Mouse (Mus musculus) bone marrow, adult 2 months (tissue): ENCODE measurements around the gene Taar2. TPM values are rescaled to one million over a fixed set of nuclear protein-coding genes. Genes with fewer than 3 reads are reported as not detected.

ENCODE experiments used
- H3K27ac ChIP-seq: fragments of 200-500 bp; 2 replicates; pipeline ENCODE4 v1.5.1; 2012; ENCODE audit warnings: low read depth, mild to moderate bottlenecking, control low read depth, inconsistent platforms, low read length; ENCODE audit not compliant: control insufficient read depth, poor library complexity, insufficient read depth
- H3K4me1 ChIP-seq: fragments of 200-500 bp; 2 replicates; pipeline ENCODE4 v1.6.1; 2011; ENCODE audit warnings: low read length; ENCODE audit not compliant: control insufficient read depth, insufficient read depth
- H3K4me3 ChIP-seq: fragments of 200-500 bp; replicated peaks from 2 replicates; pipeline ENCODE3; 2011; ENCODE audit warnings: mild to moderate bottlenecking, low read depth, low read length, control low read depth; ENCODE audit not compliant: control insufficient read depth
- CTCF ChIP-seq: fragments of 200-500 bp; IDR thresholded peaks from 2 replicates; pipeline ENCODE4 v1.5.1; 2011; ENCODE audit warnings: low read length, control low read depth; ENCODE audit not compliant: control insufficient read depth, insufficient read depth
- POLR2A ChIP-seq: fragments of 200-500 bp; IDR thresholded peaks from 2 replicates; pipeline ENCODE4 v1.6.1; 2011; ENCODE audit warnings: low read depth, mild to moderate bottlenecking, control low read depth, low read length, borderline replicate concordance; ENCODE audit not compliant: control insufficient read depth
- WGBS: fragments of 180-500 bp; shearing (Covaris S2); methylation state at CpG from one replicate; pipeline ENCODE4 v1.1.7; 2018; 5-methylcytosine and 5-hydroxymethylcytosine counted together
- polyA plus RNA-seq: library from polyadenylated mRNA; stranded (reverse); fragments of >200 nt; gene quantifications from 2 replicates; pipeline ENCODE4 v1.2.4, GENCODE M21; 2011; ENCODE audit warnings: low replicate concordance; ENCODE audit not compliant: missing spikeins, insufficient read depth, insufficient read length

Taar2 gene
- polyA plus RNA-seq, 1 experiment: not detected

DNA sequence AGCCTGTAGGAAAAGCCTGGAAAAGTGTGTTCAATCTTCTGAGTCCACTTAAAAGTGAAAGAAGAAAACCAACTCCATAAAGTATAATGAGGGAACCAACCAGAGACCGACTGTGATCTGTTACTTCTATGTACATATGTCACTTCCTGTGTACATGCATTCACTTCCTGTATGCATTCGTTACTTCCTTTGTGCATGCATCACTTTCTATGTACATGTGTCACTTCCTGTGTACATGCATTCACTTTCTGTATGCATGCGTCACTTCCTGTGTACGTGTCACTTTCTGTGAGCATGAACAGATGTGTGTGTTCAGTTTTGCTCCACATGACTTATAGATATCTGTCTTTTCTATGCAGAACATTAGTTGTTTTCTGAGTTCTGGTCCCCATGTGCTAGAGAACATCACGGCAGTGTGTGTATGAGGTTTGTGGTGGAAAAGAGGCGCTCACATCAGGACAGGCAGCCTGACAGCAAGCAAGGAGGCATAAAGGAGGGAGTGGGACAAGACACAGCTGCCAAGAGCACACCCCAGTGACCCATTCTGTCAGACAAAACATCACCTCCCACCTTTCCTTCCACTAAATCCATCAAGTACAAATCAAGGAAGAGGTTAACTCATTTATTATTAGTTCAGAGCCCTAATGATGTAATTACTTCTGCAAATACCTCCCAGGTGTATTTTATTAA lies 26.7 kb downstream of the Taar2 start:
- no peak overlapping the region for H3K4me3 ChIP-seq
- no peak overlapping the region for H3K27ac ChIP-seq
- WGBS: 81% methylated on average over 6 of the region's 6 CpGs
- TF ChIP-seq POLR2A: no peak
- no peaks in the 10 kb centered on the region for H3K4me1 ChIP-seq

DNA sequence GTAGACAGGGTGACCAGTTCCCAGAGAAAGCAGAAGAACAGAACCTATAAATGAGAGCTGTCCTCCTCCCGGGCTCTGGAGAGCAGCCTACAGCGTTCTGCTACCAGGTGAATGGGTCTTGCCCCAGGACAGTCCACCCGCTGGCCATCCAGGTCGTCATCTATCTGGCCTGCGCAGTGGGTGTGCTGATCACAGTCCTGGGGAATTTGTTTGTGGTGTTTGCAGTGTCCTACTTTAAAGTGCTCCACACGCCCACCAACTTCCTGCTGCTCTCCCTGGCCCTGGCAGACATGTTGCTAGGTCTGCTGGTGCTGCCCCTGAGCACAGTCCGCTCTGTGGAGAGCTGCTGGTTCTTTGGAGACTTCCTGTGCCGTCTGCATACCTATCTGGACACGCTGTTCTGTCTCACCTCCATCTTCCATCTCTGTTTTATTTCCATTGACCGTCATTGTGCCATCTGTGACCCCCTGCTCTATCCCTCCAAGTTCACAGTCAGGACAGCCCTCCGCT lies 32.3 kb downstream of the Taar2 start, which contains the start of gene Taar5:
Taar5 (plus strand) TSS at position 51 of the 510 bp plus-strand sequence.
- no peak within 1 kb of the TSS for H3K27ac ChIP-seq
- WGBS: 79% methylated on average over 11 of the region's 11 CpGs
- no peak within 1 kb of the TSS for H3K4me3 ChIP-seq
- no peak for TF ChIP-seq CTCF
- no peaks in the 10 kb centered on the region for H3K4me1 ChIP-seq

DNA sequence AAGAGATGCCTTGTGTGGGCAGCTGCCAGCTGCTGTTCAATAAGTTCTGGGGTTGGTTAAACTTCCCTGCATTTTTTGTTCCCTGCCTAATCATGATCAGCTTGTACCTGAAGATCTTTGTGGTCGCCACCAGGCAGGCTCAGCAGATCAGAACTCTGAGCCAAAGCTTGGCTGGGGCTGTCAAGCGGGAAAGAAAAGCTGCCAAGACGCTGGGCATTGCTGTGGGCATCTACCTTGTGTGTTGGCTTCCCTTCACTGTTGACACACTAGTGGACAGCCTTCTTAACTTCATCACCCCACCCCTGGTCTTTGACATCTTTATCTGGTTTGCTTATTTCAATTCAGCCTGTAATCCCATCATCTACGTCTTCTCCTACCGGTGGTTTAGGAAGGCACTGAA lies 32.9 kb downstream of the Taar2 start:
- Histone ChIP-seq H3K4me1 (no peaks in the 10 kb centered on the region), H3K4me3 (no peak overlapping the region), H3K27ac (no peak overlapping the region)
- TF ChIP-seq CTCF (no peak), POLR2A (no peak)
- WGBS: 78% methylated on average over 5 of the region's 5 CpGs

DNA sequence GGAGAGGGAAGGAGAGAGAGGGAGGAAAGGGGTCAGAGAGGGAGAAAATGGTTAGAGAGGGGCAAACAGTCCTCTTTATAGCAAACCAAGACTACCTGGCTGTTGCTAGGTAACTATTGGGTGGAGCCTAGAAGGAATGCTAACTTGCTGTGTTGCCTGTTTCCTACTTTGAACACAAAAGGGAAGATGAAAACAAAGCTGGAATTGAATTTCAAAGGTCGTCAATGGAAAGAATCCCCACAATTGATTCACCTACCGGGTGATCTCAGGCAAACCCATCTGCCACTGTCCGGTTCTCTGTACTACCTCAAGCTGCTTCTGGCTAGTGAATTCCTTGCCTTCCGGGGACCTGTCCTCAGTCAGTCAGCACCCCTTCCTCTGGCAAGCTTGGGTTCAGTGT lies 39.6 kb downstream of the Taar2 start:
- H3K4me1 ChIP-seq: no peaks in the 10 kb centered on the region
- H3K4me3 ChIP-seq: no peak overlapping the region
- 80% methylated on average over 4 of the region's 4 CpGs for WGBS
- no peak overlapping the region for H3K27ac ChIP-seq
- TF ChIP-seq CTCF: no peak
- TF ChIP-seq POLR2A: no peak

DNA sequence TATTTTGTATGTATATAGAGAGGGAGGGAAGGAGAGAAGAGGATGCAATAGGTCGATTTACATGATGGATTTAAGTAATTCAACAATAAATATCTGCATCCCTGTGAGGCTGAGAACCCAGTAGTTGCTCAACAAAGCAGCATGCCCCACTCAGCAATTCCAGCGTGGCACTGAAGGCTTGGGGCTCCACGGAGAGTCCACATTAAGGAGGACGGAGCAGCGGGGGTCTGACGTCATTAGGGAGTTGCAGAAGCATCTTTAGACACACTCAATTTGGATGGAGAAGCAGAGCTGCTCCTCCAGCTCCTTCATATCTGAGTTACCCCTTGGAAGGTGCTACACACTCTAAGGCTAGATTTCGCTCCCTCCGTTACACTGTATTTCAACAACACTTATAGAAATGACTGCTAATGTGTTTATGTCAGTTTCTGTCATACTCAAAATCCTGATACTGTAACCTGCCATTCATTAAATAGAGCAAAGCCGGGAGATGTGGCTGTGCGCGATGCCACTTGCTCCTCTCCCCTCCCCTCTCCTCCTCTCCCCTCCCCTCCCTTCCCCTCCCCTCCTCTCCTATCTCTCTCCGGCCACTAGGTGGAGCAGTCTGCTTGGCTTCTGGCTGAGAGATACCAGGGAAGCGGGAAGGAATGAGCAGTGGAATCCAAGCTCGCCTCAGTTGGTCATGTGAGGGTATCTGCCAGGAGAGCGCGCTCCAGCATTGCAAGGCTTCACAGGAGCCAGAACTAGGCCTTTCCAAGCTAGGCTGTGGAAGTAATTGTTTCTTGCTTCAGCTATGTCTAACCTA lies 40.7 kb downstream of the Taar2 start:
- no peak overlapping the region for H3K4me3 ChIP-seq
- TF ChIP-seq POLR2A (no peak), CTCF (peak; percentile 67)
- H3K4me1 ChIP-seq: no peaks in the 10 kb centered on the region
- H3K27ac ChIP-seq: no peak overlapping the region
- WGBS: 42% methylated on average over 16 of the region's 16 CpGs

DNA sequence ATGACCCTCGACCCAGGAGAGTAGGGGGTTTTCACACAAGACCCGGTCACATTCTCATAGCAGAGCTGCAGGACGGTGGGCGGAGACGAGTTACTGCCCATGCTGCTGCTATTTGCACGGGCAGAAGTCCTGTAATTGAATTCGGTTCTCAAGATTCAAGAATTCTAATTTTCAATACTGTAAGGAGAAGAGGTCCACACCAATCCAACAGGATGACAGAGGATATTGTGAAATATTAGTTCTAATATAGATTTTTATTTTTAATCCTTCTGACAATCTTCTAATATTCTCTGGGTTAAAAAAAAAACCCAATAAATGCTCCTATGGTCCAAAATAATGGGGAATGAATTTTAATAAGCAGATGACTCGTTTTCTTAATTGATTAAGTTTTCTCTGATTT lies 47.2 kb downstream of the Taar2 start, which contains the start of gene Taar6:
Taar6 (minus strand) TSS at position 101 of the 400 bp plus-strand sequence.
- TF ChIP-seq POLR2A (no peak), CTCF (no peak)
- WGBS: 82% methylated on average over 8 of the region's 8 CpGs

DNA sequence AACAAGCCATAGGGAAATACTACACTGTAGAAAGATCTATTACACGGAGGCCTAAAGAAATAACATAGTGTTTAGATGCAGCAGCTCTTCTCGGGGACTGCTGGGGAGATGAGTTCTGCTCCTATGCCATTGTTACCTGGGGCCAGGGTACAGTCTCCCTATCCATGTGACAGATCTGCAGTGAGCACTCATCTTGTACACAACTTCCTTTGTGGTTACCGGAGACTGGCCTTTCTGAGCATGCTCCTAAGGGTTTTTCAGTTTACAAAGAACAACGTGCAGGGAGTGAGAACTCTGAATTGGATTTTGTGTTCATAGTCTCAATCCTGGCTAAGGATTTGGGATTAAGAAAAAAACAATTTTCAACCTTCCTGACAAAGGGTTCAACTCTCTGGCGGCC lies 48.0 kb downstream of the Taar2 start:
- H3K4me3 ChIP-seq: no peak overlapping the region
- H3K4me1 ChIP-seq: no peaks in the 10 kb centered on the region
- TF ChIP-seq CTCF (no peak), POLR2A (no peak)
- WGBS: 20% methylated on average over 5 of the region's 5 CpGs
- H3K27ac ChIP-seq: no peak overlapping the region

More for the DNA sequence above, 47.2 kb downstream of the Taar2 start, which contains the start of gene Taar6:
- Histone ChIP-seq H3K27ac (no peak within 1 kb of the TSS), H3K4me3 (no peak within 1 kb of the TSS), H3K4me1 (no peaks in the 10 kb centered on the region)

Other genes with a start within 250 kb of the Taar2 start
- 508 and 643 TPM in 2 replicates for gene Rps12, start 151.3 kb upstream of the Taar2 start, polyA plus RNA-seq
- gene Slc18b1, start 141.6 kb upstream of the Taar2 start, polyA plus RNA-seq: 12.6 TPM in 1 of 2 replicates, not detected in the other
- gene Vnn3, start 87.1 kb upstream of the Taar2 start, polyA plus RNA-seq: 1.3 and 4.7 TPM in 2 replicates
- not detected in 2 replicates for gene Vnn1, start 43.9 kb upstream of the Taar2 start, polyA plus RNA-seq
- not detected in 2 replicates for gene Taar1, start 18.2 kb upstream of the Taar2 start, polyA plus RNA-seq
- gene Taar3, start 11.0 kb downstream of the Taar2 start, polyA plus RNA-seq: not detected in 2 replicates
- not detected in 2 replicates for gene Taar4, start 21.9 kb downstream of the Taar2 start, polyA plus RNA-seq
- gene Taar5, start 32.1 kb downstream of the Taar2 start, polyA plus RNA-seq: not detected in 2 replicates
- not detected in 2 replicates for gene Taar6, start 47.1 kb downstream of the Taar2 start, polyA plus RNA-seq
- gene Taar7a, start 54.9 kb downstream of the Taar2 start, polyA plus RNA-seq: not detected in 2 replicates
- not detected in 2 replicates for gene Taar7b, start 61.4 kb downstream of the Taar2 start, polyA plus RNA-seq
- gene Taar7d, start 88.7 kb downstream of the Taar2 start, polyA plus RNA-seq: not detected in 2 replicates
- not detected in 2 replicates for gene Taar7e, start 99.0 kb downstream of the Taar2 start, polyA plus RNA-seq
- not detected in 2 replicates for gene Taar7f, start 110.9 kb downstream of the Taar2 start, polyA plus RNA-seq
- not detected in 2 replicates for gene Taar8a, start 137.9 kb downstream of the Taar2 start, polyA plus RNA-seq
- gene Taar8b, start 153.7 kb downstream of the Taar2 start, polyA plus RNA-seq: not detected in 2 replicates
- gene Taar8c, start 163.3 kb downstream of the Taar2 start, polyA plus RNA-seq: not detected in 2 replicates
- gene Taar9, start 171.0 kb downstream of the Taar2 start, polyA plus RNA-seq: not detected in 2 replicates
- gene Stx7, start 210.7 kb downstream of the Taar2 start, polyA plus RNA-seq: 15.6 and 33.0 TPM in 2 replicates